Mouse (Mus musculus): ENCODE measurements at regions not wholly inside any gene's neighbourhood (a gene's known extent, or its start where the extent isn't known, plus 50 kb on each side); places are given as distances from the start of the nearest gene placed in this dataset.
A peak's percentile ranks its signal among the peaks of the same experiment; 100 is the strongest.

DNA sequence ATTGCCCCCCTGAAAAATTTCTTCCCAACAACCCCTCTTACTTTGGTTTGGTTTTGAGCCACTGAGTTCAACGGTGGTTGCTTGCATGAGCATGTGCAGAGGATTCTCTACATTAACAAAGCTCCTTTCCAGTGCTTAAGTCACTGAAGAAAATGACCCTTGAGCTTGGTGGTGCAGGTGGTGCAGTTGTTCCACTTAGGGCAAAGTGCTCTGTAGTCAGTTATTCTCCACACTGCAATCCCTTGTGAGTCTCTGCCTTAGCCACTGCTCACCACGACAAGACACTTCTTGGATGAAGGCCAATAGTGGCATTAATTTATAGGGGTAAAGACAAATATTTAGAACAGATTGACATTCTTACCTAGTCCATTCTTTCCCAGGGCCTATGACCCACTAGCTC lies 369.1 kb upstream of the Frg1 start:
- Histone ChIP-seq H3K4me3 (ENCODE audit: low read length) (no peak overlapping the region), H3K27me3 (replicated peaks; ENCODE audit: control insufficient read depth, insufficient read depth, low read length) (no peaks in the 10 kb centered on the region), H3K36me3 (ENCODE audit: control insufficient read depth, insufficient read depth, low read length) (no peaks in the 10 kb centered on the region), H3K9me3 (ENCODE audit: control insufficient read depth, low read length) (no peaks in the 10 kb centered on the region), H3K9ac (ENCODE audit: low read depth, low read length) (no peak overlapping the region), H3K4me1 (ENCODE audit: control insufficient read depth, insufficient read depth, low read length) (no peaks in the 10 kb centered on the region), H3K4me2 (ENCODE audit: low read depth, low read length) (no peak overlapping the region), H3K27ac (ENCODE audit: low read length) (no peak overlapping the region)
- 53% methylated on average over 2 of the region's 2 CpGs for WGBS
- peak; percentile 83 for ATAC-seq

DNA sequence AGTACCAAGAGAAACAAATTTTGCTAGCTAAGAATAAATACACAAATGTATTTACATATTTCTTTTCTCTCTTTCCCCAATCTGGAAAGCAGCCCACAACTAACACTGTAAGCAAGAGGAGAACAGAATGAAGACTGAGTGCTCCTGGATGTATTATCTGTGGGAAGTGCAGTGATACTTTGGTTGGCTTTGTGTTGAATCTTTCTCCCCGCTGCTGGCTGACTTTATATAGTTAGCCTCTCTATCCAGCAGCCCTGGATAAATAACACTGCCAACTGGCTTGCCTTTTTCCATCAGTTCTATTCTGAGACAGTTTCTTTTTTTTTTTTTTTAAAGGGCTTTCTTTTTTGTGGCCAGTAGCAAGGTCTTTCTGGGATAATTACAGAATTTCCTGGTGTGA lies 366.0 kb upstream of the Frg1 start:
- 58% methylated on average over 1 of the region's 1 CpGs for WGBS
- H3K4me2 ChIP-seq (ENCODE audit: low read depth, low read length): no peak overlapping the region
- H3K27me3 ChIP-seq (replicated peaks; ENCODE audit: control insufficient read depth, insufficient read depth, low read length): no peaks in the 10 kb centered on the region
- H3K4me3 ChIP-seq (ENCODE audit: low read length): no peak overlapping the region
- H3K9ac ChIP-seq (ENCODE audit: low read depth, low read length): no peak overlapping the region
- no peak overlapping the region for H3K27ac ChIP-seq (ENCODE audit: low read length)
- H3K4me1 ChIP-seq (ENCODE audit: control insufficient read depth, insufficient read depth, low read length): no peaks in the 10 kb centered on the region
- no peaks in the 10 kb centered on the region for H3K9me3 ChIP-seq (ENCODE audit: control insufficient read depth, low read length)
- H3K36me3 ChIP-seq (ENCODE audit: control insufficient read depth, insufficient read depth, low read length): no peaks in the 10 kb centered on the region
- no peak for ATAC-seq

DNA sequence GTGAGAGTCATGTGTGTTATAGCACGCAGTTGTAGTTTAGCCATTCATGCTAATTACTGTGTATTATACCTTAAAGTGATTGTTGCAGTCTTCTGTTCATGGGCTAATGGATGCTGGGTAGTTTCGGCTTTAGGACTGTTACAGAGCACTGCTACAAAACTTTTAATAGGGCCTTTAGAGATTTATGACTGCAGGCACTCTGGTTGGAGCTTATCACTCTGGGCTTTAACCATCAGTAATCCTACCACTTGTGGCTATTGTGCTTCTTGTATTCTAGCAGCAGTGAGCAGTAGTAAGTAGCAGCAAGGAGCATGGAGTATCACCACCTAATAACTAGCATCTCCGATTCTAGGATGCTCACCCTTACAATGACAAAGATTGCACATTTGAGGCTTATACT lies 362.6 kb upstream of the Frg1 start:
- Histone ChIP-seq H3K4me3 (ENCODE audit: low read length) (no peak overlapping the region), H3K4me1 (ENCODE audit: control insufficient read depth, insufficient read depth, low read length) (no peaks in the 10 kb centered on the region), H3K27me3 (replicated peaks; ENCODE audit: control insufficient read depth, insufficient read depth, low read length) (no peaks in the 10 kb centered on the region), H3K4me2 (ENCODE audit: low read depth, low read length) (no peak overlapping the region), H3K27ac (ENCODE audit: low read length) (no peak overlapping the region), H3K9ac (ENCODE audit: low read depth, low read length) (no peak overlapping the region), H3K9me3 (ENCODE audit: control insufficient read depth, low read length) (no peaks in the 10 kb centered on the region), H3K36me3 (ENCODE audit: control insufficient read depth, insufficient read depth, low read length) (no peaks in the 10 kb centered on the region)
- ATAC-seq: peak; percentile 91
- WGBS: 73% methylated on average over 3 of the region's 3 CpGs

DNA sequence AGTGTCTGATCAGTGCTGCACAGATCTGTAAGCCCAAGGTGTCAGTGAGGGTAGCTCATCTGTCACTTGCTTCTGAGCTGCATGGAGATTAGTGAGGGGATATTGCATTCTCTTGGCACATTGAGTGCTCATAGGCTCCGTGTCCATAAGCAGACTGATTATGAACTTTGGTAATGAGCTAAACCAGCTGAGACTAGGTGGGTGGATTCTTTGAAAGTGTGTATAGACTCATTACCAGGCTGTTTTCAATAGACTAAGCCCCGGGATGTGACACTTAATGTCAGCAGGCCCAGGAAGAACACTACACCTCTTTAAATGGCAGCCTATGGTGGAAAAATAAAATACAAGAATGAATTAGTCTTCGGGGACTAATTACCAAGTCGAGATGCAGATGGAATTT lies 354.9 kb upstream of the Frg1 start:
- Histone ChIP-seq H3K9me3 (ENCODE audit: control insufficient read depth, low read length) (no peaks in the 10 kb centered on the region), H3K36me3 (ENCODE audit: control insufficient read depth, insufficient read depth, low read length) (no peaks in the 10 kb centered on the region), H3K9ac (ENCODE audit: low read depth, low read length) (no peak overlapping the region), H3K4me3 (ENCODE audit: low read length) (no peak overlapping the region), H3K4me1 (ENCODE audit: control insufficient read depth, insufficient read depth, low read length) (no peaks in the 10 kb centered on the region), H3K27ac (ENCODE audit: low read length) (no peak overlapping the region), H3K4me2 (ENCODE audit: low read depth, low read length) (no peak overlapping the region), H3K27me3 (replicated peaks; ENCODE audit: control insufficient read depth, insufficient read depth, low read length) (no peaks in the 10 kb centered on the region)
- ATAC-seq: no peak
- 81% methylated on average over 4 of the region's 4 CpGs for WGBS

DNA sequence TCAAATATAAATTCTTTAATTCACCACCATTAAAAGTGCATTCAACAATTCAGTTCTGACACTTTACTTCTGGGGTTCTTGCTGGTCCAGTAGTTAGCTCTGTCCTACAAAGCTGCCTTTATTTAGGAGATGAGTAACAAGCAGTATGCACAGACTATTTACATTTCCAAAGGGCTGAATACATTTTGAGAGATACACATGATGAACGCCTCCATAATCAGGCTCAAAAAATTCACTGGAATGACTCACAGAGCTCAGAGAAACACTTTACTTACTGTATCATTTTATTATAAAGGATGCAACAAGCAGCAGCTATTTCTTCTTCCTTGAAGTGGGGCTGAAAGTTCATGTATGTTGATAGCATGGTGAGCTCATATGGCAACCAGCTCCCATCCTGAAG lies 336.6 kb upstream of the Frg1 start:
- 71% methylated on average over 1 of the region's 1 CpGs for WGBS
- ATAC-seq: no peak
- H3K4me1 ChIP-seq (ENCODE audit: control insufficient read depth, insufficient read depth, low read length): no peaks in the 10 kb centered on the region
- H3K4me3 ChIP-seq (ENCODE audit: low read length): no peak overlapping the region
- no peaks in the 10 kb centered on the region for H3K36me3 ChIP-seq (ENCODE audit: control insufficient read depth, insufficient read depth, low read length)
- no peaks in the 10 kb centered on the region for H3K27me3 ChIP-seq (replicated peaks; ENCODE audit: control insufficient read depth, insufficient read depth, low read length)
- no peak overlapping the region for H3K9ac ChIP-seq (ENCODE audit: low read depth, low read length)
- no peak overlapping the region for H3K27ac ChIP-seq (ENCODE audit: low read length)
- no peak overlapping the region for H3K4me2 ChIP-seq (ENCODE audit: low read depth, low read length)
- H3K9me3 ChIP-seq (ENCODE audit: control insufficient read depth, low read length): no peaks in the 10 kb centered on the region

DNA sequence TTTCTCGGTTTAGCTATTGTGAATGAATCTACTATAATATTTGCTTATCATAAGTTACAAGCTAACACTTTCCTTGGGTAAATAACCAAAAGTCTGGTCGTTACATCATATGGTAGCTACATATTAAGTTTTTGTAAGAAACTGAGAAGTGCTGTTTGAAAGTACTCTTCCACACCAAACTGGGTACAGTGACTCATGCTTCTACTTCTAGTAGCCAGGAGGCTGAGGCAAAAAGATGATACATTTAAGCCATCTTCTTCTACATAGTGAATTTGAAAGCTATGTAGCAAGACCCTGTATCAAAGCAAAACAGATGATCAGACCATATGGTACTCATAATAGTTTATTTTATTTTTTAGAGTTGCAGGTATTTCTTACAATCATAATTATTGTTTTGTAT lies 335.8 kb upstream of the Frg1 start:
- H3K9me3 ChIP-seq (ENCODE audit: control insufficient read depth, low read length): no peaks in the 10 kb centered on the region
- no peak overlapping the region for H3K4me2 ChIP-seq (ENCODE audit: low read depth, low read length)
- no peak overlapping the region for H3K27ac ChIP-seq (ENCODE audit: low read length)
- H3K4me1 ChIP-seq (ENCODE audit: control insufficient read depth, insufficient read depth, low read length): no peaks in the 10 kb centered on the region
- H3K4me3 ChIP-seq (ENCODE audit: low read length): no peak overlapping the region
- no peaks in the 10 kb centered on the region for H3K27me3 ChIP-seq (replicated peaks; ENCODE audit: control insufficient read depth, insufficient read depth, low read length)
- no peak overlapping the region for H3K9ac ChIP-seq (ENCODE audit: low read depth, low read length)
- H3K36me3 ChIP-seq (ENCODE audit: control insufficient read depth, insufficient read depth, low read length): no peaks in the 10 kb centered on the region
- no peak for ATAC-seq
- WGBS: 76% methylated on average over 2 of the region's 2 CpGs

DNA sequence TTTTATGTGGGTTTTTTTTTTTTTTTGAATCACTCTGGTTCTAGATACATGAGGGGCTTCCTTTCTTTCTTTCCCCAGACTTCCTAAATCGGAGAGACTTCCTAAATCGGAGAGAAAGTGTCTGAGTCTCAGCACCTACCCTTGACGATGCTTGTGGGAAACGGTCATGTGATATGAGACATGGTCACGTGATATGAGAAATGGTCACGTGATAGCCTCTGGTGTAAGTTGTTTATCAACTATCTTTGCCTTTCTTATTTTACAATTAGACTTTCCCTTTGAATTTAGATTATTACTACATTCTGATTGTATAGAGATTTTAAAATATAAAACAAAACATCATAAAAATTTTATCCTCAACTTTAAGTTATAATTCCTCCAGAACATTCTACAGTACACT lies 330.1 kb upstream of the Frg1 start:
- H3K4me2 ChIP-seq (ENCODE audit: low read depth, low read length): no peak overlapping the region
- WGBS: 92% methylated on average over 6 of the region's 6 CpGs
- no peaks in the 10 kb centered on the region for H3K36me3 ChIP-seq (ENCODE audit: control insufficient read depth, insufficient read depth, low read length)
- no peak overlapping the region for H3K4me3 ChIP-seq (ENCODE audit: low read length)
- no peaks in the 10 kb centered on the region for H3K27me3 ChIP-seq (replicated peaks; ENCODE audit: control insufficient read depth, insufficient read depth, low read length)
- no peaks in the 10 kb centered on the region for H3K9me3 ChIP-seq (ENCODE audit: control insufficient read depth, low read length)
- no peak overlapping the region for H3K9ac ChIP-seq (ENCODE audit: low read depth, low read length)
- no peak overlapping the region for H3K27ac ChIP-seq (ENCODE audit: low read length)
- no peak for ATAC-seq
- no peaks in the 10 kb centered on the region for H3K4me1 ChIP-seq (ENCODE audit: control insufficient read depth, insufficient read depth, low read length)

DNA sequence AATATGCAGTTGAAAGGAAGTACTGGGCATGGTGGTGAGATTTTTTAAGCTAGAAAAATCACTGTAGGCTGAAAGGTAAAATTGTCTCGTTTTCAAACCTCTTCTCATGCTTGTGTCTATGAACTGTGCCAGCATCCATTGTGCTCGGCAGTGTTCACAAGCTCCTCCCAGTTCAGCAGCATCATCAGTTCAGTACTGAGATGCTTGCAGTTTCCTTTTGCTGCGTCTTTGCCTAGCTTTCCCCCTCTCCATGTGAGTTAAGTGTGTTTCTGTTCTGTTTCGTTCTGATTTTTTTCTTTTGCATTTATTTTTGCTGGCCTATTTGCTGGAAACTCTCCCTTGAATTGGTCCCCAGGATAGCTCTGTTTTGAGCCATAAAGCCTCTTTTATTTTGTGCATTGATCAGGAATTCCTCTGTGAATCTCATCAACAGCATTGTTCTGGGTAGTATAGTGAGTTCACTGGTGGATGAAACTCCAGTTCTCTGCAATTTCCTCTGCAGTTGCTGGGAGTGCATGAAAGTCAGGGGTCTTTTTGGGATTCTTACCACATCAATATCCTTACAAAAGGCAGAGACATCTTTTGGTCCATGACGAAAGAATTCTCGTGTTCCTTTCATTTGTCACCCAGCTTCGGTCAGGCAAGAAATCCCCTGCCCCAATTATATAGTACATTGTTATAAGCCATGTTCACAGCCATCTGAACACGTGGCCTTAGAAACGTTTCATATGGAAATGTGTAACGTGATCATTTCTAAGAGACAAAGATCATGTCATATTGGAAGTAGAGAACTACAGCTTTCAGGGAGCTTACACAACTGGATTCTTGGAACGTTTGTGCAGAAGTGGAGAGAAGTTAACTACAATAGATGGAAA lies 326.2 kb upstream of the Frg1 start:
- no peak overlapping the region for H3K27ac ChIP-seq (ENCODE audit: low read length)
- no peaks in the 10 kb centered on the region for H3K4me1 ChIP-seq (ENCODE audit: control insufficient read depth, insufficient read depth, low read length)
- no peak overlapping the region for H3K9ac ChIP-seq (ENCODE audit: low read depth, low read length)
- H3K27me3 ChIP-seq (replicated peaks; ENCODE audit: control insufficient read depth, insufficient read depth, low read length): no peaks in the 10 kb centered on the region
- ATAC-seq: no peak
- H3K4me2 ChIP-seq (ENCODE audit: low read depth, low read length): no peak overlapping the region
- WGBS: 75% methylated on average over 11 of the region's 11 CpGs
- H3K9me3 ChIP-seq (ENCODE audit: control insufficient read depth, low read length): no peaks in the 10 kb centered on the region
- H3K36me3 ChIP-seq (ENCODE audit: control insufficient read depth, insufficient read depth, low read length): no peaks in the 10 kb centered on the region
- H3K4me3 ChIP-seq (ENCODE audit: low read length): no peak overlapping the region

DNA sequence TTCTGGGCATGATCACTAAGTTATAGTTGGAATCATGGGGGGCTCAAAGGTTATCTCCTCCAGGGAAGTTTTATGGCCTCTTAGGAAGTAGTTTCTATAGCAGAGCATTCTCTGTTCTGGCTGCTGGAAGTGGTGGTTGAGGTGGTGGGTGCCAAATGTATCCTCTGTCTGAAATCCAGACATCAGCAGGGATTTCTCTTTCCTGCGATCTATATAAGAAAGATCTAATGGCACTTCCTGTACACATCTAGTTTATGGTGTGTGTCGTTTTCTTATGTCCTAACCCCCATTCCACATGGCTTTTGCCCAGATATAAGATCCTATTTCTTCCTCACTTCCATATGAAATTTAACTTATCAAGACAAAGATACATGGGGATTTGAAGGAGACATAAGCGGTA lies 300.1 kb upstream of the Frg1 start:
- Histone ChIP-seq H3K4me2 (ENCODE audit: low read depth, low read length) (no peak overlapping the region), H3K9ac (ENCODE audit: low read depth, low read length) (no peak overlapping the region), H3K4me3 (ENCODE audit: low read length) (no peak overlapping the region), H3K4me1 (ENCODE audit: control insufficient read depth, insufficient read depth, low read length) (no peaks in the 10 kb centered on the region), H3K27ac (ENCODE audit: low read length) (no peak overlapping the region), H3K9me3 (ENCODE audit: control insufficient read depth, low read length) (no peaks in the 10 kb centered on the region), H3K36me3 (ENCODE audit: control insufficient read depth, insufficient read depth, low read length) (no peaks in the 10 kb centered on the region), H3K27me3 (replicated peaks; ENCODE audit: control insufficient read depth, insufficient read depth, low read length) (no peaks in the 10 kb centered on the region)
- no peak for ATAC-seq
- 83% methylated on average over 3 of the region's 3 CpGs for WGBS

Measured in intestine, embryonic 16.5 days (tissue).